Mouse (Mus musculus): ENCODE measurements around the gene Ulk3.

- TF ChIP-seq CTCF (IDR thresholded peaks at IDR 0.05 in 2 of 3, conservative IDR thresholded peaks at IDR 0.05 in 1 of 3; ENCODE audit: control insufficient read depth in 1 of 3, insufficient read depth in 1 of 3, low read depth in 2 of 3, low read length in 3 of 3, poor library complexity in 1 of 3, severe bottlenecking in 1 of 3), result no peak
- TF ChIP-seq JUND (IDR thresholded peaks at IDR 0.05; ENCODE audit: low read depth, low read length), result no peak
- TF ChIP-seq MEF2A (IDR thresholded peaks at IDR 0.05; ENCODE audit: extremely low read depth, insufficient replicate concordance, low read depth, low read length, poor library complexity, severe bottlenecking), result no peak
- no peak for TF ChIP-seq POLR2A (IDR thresholded peaks at IDR 0.05; ENCODE audit: control insufficient read depth in 1 of 2, insufficient read depth in 1 of 2, low read depth in 1 of 2, low read length in 2 of 2, poor library complexity in 1 of 2)
- TF ChIP-seq MAZ (IDR thresholded peaks at IDR 0.05; ENCODE audit: low read depth, low read length), result no peak
- TF ChIP-seq BHLHE40 (IDR thresholded peaks at IDR 0.05; ENCODE audit: borderline replicate concordance, low read depth, low read length), result no peak
- no peak for TF ChIP-seq MAX (IDR thresholded peaks at IDR 0.05; ENCODE audit: low read length)
- TF ChIP-seq ZMIZ1 (IDR thresholded peaks at IDR 0.05; ENCODE audit: low read depth, low read length), result no peak
Observed at GRCm38 (mm10) chr9:57547869-57548268, 41.4 kb upstream of the Ulk3 start.
